Mouse (Mus musculus) adipocyte (in vitro differentiated cells): ENCODE measurements at regions not wholly inside any gene's neighbourhood (a gene's known extent, or its start where the extent isn't known, plus 50 kb on each side); places are given as distances from the start of the nearest gene placed in this dataset.

Experiments
- DNase-seq: peaks from one replicate; pipeline ENCODE4 v3.0.0-alpha.2; 2016; ENCODE audit warnings: low spot score

- DNase-seq, result no peak
These were observed 67.9 kb downstream of the Klf5 start for GRCm38 (mm10) chr14:99366281-99366987.

GRCm38 (mm10) chr14:99366996-99367555, 68.6 kb downstream of the Klf5 start:
- DNase-seq, result no peak

DNA sequence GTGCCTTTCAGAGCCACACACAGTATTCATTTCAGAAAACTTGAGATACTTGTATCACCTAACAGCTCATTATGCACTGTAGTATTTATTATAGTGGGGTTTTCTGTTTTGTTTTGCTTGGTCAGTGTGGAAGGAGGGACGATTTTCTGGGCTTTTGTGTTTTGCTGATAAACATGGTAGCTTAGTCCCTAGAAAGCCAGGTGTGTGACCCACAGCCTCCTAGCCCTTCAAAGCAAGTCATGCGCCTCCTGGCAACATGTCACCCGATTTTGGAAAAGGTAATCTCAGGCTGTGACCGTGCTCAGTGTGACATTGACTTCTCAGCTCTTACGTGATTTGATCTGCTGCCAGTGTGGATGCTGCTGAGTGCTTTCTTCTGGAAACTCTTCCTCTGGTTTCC, 70.9 kb downstream of the Klf5 start:
- no peak for DNase-seq

GRCm38 (mm10) chr14:99373682-99374081, 75.2 kb downstream of the Klf5 start:
- DNase-seq, result no peak

DNA sequence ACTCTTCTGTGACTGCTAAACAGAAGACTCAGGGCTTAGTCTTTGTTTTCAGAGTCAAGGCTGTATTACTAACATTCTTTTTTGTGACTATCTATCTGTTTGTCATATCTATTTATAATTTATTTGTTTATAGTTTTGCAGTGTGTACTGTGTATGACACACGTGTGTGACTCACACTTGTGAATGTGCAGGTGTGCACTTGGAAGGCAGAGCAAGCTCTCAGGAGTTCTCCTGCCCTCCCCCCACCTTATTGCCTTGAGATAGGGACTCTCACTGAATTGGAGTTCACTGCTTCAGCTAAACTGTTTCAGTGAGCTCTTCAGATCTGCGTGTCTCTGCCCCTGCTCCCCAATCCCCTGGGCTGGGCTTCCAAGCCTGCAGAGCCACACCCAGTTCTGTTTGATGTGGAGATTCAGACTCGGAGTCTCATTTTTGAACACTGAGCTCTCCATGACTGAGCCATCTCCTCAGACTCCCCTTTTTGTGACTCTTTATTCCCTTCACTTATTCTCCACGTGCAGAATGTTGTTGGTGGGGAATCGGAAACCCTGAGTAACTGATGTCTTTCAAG, 76.6 kb downstream of the Klf5 start:
- no peak for DNase-seq

DNA sequence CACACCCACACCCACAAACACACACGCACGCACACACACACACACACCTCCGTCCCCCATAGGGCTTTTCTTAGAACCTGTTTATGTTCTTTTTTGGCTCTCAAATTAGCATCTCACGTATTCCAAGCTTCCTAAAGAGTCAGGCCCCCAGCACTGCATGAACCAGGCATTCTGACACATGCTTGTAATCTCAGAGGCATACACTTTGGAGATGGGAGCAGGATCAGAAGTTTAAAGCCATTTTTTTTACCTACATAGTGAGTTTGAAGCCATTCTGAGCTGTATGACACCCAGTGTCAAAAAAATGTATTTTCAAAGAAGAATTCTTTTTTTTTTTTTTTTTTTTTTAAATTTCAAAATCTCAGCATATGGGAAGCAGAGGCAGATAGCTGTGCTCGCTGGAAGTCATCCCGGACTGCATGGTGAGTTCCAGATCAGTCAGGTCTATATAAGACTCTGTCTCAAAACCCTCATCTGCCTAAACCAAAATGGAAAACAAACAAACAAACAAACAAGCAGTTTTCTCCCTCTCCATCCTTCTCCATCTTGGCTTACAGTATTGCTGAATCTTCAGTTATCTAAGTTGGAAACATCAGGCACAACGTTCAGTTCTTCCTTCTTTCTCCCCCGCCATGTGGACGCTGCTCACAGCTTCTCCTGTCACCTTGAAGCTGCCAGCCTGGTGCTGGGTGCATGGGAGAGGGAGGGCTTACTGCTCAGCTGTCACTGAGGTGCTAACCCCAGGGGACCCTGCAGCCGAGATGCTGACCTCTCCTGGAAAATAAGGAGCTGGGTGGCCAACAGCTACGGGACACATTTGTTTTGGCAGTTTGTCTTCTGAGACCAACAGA, 78.4 kb downstream of the Klf5 start:
- DNase-seq, result no peak

- DNase-seq, result no peak
These were observed 82.9 kb downstream of the Klf5 start for GRCm38 (mm10) chr14:99381262-99382017.

GRCm38 (mm10) chr14:99382051-99382450, 83.6 kb downstream of the Klf5 start:
- DNase-seq, result no peak

- DNase-seq, result no peak
These were observed 84.7 kb downstream of the Klf5 start for GRCm38 (mm10) chr14:99383170-99383569.

DNA sequence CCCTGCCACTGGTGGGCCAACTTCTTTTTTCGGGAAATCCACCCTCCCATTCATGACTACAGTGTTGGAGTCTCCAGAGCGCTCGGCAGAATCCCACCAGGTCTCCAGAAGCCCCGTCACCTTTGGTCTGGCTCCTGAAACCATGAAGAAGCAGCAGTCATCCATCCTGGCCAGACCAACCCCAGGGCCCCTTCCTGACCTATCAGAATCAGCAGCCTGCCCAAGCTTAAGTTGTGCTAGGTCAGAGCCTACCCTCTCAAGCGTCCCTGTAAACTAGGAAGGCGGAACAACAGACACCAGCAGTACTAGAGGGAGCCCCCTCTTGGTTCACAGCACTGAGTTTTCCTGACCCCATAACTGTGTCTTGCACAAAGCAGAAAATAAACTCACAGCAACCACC, 89.1 kb downstream of the Klf5 start:
- DNase-seq, result no peak

DNA sequence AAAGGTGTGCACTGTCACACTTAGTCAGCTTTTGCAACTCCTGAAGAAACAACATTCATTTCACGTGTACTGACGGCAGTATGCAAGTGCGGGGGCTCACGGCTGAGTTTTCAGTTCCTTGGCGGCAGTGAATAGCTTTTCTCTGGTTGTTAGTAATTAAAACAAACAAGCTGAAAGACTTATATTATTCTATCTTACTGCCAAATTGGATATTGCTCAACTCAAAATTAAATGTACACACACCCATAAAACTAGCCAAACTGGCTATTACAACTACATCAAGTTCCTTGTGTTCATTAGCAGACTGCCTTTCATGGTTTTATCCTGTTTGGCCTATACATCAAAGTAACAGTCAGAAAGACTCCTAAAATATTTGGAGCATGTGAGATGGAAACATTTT, 90.8 kb downstream of the Klf5 start:
- no peak for DNase-seq

- no peak for DNase-seq
These were observed 93.2 kb downstream of the Klf5 start for GRCm38 (mm10) chr14:99391700-99392099.

GRCm38 (mm10) chr14:99392813-99393212, 94.3 kb downstream of the Klf5 start:
- DNase-seq, result no peak

DNA sequence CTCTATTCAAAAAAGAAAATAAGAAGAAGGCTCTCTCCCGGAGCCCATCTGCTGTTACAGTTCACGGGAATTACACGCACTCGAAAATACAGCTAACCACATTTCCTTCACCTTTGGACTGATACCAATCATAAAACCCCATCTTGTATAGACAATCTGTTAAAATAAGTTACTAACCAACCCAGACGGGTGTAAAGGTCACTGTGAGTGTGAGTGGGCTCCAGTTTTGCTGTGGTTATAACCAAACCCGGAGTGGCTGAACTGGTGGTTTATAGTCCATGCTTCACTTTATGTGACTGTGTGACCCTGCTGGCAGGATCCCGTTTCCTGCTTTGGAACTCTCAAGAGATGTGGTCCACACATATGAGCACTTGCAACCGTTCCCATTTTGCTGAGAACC, 95.1 kb downstream of the Klf5 start:
- no peak for DNase-seq

GRCm38 (mm10) chr14:99403155-99403726, 104.8 kb downstream of the Klf5 start:
- no peak for DNase-seq

DNA sequence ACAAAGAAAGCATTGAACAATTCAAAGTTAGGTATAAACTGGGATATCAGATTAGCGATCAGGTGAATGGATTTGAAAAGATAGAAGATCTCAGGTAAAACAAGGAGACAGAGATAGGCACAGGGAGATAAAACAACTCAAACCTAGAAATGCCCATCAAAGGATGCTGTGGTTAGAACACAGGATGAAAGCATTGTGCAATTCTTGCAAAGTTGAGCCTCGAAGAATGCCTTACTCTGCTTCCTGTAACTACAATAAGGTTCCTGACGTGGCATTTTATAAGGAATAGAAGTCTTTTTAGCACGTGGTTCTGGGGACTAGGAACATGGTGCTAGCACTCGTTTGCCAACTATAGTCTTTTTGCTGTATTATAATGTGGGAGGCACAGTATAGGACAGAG, 106.7 kb downstream of the Klf5 start:
- no peak for DNase-seq

DNA sequence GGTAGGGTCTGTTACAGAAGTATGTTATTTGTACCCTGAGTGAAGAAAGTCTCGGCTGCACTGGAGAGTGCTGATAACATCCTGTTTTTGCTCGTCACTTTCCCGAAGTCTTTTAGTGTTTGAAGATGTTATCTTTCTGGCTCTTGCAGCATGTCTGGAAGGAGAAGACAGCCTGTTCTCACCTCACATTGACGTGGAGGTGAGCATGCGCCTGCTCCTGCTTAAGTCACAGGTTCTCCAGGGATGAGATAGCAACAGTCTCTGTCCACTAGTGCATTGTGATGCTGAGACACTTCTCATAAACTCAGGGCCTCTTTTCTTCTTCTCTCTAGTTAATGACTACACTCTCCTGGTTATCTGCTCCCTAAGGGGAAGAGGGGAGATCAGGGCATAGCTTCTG, 113.3 kb downstream of the Klf5 start:
- no peak for DNase-seq

DNA sequence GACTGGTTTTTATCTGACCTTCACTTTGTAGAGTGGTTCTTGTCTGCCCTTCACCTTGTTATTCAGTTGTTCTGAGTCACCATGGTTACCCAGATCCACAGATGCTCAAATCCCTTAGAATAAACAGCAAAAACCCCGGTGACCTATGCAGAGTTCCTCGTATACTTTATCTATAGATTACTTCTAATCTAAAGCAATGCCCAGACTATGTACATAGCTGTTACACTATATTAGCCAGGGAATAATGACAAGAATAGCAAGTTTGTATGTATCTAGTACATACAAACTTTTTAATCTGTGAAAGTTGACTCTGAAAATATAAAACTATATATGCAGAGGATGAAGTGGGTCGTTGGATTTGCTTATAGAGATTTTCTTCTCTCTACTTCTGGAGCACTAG, 117.7 kb downstream of the Klf5 start:
- DNase-seq, result no peak

- DNase-seq, result no peak
These were observed 120.5 kb downstream of the Klf5 start for GRCm38 (mm10) chr14:99418970-99419369.

DNA sequence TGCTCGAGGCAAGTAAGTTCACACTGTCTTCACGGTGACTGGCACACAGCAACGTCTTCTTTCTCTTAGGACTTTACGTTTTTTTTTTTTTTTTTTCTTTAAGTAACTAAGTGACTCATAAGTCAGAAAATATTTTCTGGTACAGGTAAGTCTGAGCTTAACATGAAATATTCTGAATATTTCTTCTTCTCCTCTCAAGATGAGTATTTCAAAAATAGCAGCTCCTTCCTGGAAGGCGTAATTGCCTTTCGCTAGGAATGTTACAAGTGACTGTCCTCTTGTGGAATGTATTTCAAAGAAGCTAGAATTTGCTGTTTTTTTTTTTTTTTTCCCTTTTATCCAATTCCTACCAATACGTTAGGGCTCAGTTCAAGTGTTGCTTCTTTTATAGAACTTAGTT, 124.8 kb downstream of the Klf5 start:
- DNase-seq, result no peak

- DNase-seq, result no peak
These were observed 128.6 kb downstream of the Klf5 start for GRCm38 (mm10) chr14:99427049-99427448.

GRCm38 (mm10) chr14:99430323-99430722, 131.8 kb downstream of the Klf5 start:
- peak; percentile 33 for DNase-seq
